Mouse (Mus musculus) urinary bladder, postnatal 25 days (tissue): ENCODE measurements around the gene Ngdn.
A peak's percentile ranks its signal among the peaks of the same experiment; 100 is the strongest.
"Not testable (repeated sequence)": the region's sequence is repeated elsewhere in the genome, so short reads cannot be mapped to it uniquely, and the experiment has no call there.

Experiments used
- DNase-seq: peaks from one replicate; pipeline ENCODE4 v3.0.0; 2022; ENCODE audit warnings: low spot score

Ngdn gene

GRCm38 (mm10) chr14:54999868-55000267 is 15.4 kb upstream of the Ngdn start:
- DNase-seq: not testable (repeated sequence)

GRCm38 (mm10) chr14:55000814-55001213 is 14.4 kb upstream of the Ngdn start:
- no peak for DNase-seq

GRCm38 (mm10) chr14:55001446-55001845 is 13.8 kb upstream of the Ngdn start:
- DNase-seq: no peak

- no peak for DNase-seq
These were observed 13.1 kb upstream of the Ngdn start for GRCm38 (mm10) chr14:55001938-55002686.

GRCm38 (mm10) chr14:55002687-55003120 is 12.6 kb upstream of the Ngdn start:
- DNase-seq: no peak

- no peak for DNase-seq
These were observed 11.1 kb upstream of the Ngdn start for GRCm38 (mm10) chr14:55003878-55004855.

- no peak for DNase-seq
These were observed 9.7 kb upstream of the Ngdn start for GRCm38 (mm10) chr14:55005506-55005905.

- no peak for DNase-seq
These were observed 9.3 kb upstream of the Ngdn start for GRCm38 (mm10) chr14:55005967-55006366.

- no peak for DNase-seq
These were observed 8.7 kb upstream of the Ngdn start for GRCm38 (mm10) chr14:55006541-55006940.

- no peak for DNase-seq
These were observed 7.9 kb upstream of the Ngdn start for GRCm38 (mm10) chr14:55007120-55007908.

- DNase-seq: no peak
These were observed 6.8 kb upstream of the Ngdn start for GRCm38 (mm10) chr14:55008417-55008816.

- no peak for DNase-seq
These were observed 4.1 kb upstream of the Ngdn start for GRCm38 (mm10) chr14:55011116-55011515.

GRCm38 (mm10) chr14:55014591-55014990 is 663 bp upstream of the Ngdn start:
- no peak for DNase-seq

GRCm38 (mm10) chr14:55015767-55016111 is 485 bp downstream of the Ngdn start:
- no peak for DNase-seq

- no peak for DNase-seq
These were observed 1.6 kb downstream of the Ngdn start for GRCm38 (mm10) chr14:55016876-55017275.

GRCm38 (mm10) chr14:55020394-55020793 is 5.1 kb downstream of the Ngdn start:
- DNase-seq: no peak

- no peak for DNase-seq
These were observed 7.8 kb downstream of the Ngdn start for GRCm38 (mm10) chr14:55023011-55023410.

- DNase-seq: peak; percentile 50
These were observed 9.0 kb downstream of the Ngdn start for GRCm38 (mm10) chr14:55024236-55024635.

GRCm38 (mm10) chr14:55025527-55025926 is 10.3 kb downstream of the Ngdn start:
- no peak for DNase-seq

- DNase-seq: no peak
These were observed 12.0 kb downstream of the Ngdn start for GRCm38 (mm10) chr14:55027251-55027650.

GRCm38 (mm10) chr14:55027653-55028052 is 12.4 kb downstream of the Ngdn start:
- no peak for DNase-seq

GRCm38 (mm10) chr14:55028333-55028835 is 13.1 kb downstream of the Ngdn start:
- no peak for DNase-seq
